Mouse (Mus musculus): ENCODE data around the gene Pitpnm1. TPM values are rescaled to one million over a fixed set of nuclear protein-coding genes. Genes with fewer than 3 reads are reported as not detected.
"Not testable (repeated sequence)": the region's sequence is repeated elsewhere in the genome, so short reads cannot be mapped to it uniquely, and the experiment has no call there.

Pitpnm1 gene
- polyA plus RNA-seq, 1 experiment from 2014 or later, result 5.6 TPM

DNA sequence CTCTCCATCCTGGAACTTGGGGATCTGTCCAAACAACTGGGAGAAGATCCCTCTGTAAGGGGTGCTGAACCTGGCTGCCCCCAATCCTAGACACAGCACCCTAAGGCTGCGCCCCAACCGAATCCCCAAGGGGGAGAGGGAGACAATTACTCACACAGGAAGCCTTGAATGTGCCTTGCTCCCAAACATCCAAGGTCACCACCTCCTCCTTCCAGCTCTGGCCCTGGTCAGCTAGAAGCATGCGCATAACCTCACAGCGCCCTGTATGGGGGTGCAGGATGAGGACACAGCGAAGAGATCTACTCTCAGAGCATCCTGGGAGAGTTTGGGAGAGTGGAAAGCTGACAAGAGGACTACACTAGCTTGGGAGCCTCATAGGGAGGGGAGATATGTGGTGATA, 41.2 kb upstream of the Pitpnm1 start:
- H3K27me3 ChIP-seq, result no peaks in the 10 kb centered on the region
- H3K27ac ChIP-seq, result no peak overlapping the region
- ATAC-seq (ENCODE audit: insufficient number of reproducible peaks, low FRiP score, low TSS enrichment, low read depth), result no peak
- H3K9me3 ChIP-seq, result no peaks in the 10 kb centered on the region
- H3K4me3 ChIP-seq, result no peak overlapping the region
- peaks cover 3% of the 10 kb centered on the region; the same call in 1 of the 2 replicates for H3K4me1 ChIP-seq
- 86% methylated on average over 5 of the region's 5 CpGs for WGBS
- no peak overlapping the region for H3K9ac ChIP-seq
- H3K36me3 ChIP-seq, result no peaks in the 10 kb centered on the region
- H3K4me2 ChIP-seq, result no peak overlapping the region

GRCm38 (mm10) chr19:4059069-4059740, 40.6 kb upstream of the Pitpnm1 start, which contains the start of gene Gstp3:
TSS of gene Gstp3 (minus strand) at chr19:4059569.
- no peaks in the 10 kb centered on the region for H3K36me3 ChIP-seq

DNA sequence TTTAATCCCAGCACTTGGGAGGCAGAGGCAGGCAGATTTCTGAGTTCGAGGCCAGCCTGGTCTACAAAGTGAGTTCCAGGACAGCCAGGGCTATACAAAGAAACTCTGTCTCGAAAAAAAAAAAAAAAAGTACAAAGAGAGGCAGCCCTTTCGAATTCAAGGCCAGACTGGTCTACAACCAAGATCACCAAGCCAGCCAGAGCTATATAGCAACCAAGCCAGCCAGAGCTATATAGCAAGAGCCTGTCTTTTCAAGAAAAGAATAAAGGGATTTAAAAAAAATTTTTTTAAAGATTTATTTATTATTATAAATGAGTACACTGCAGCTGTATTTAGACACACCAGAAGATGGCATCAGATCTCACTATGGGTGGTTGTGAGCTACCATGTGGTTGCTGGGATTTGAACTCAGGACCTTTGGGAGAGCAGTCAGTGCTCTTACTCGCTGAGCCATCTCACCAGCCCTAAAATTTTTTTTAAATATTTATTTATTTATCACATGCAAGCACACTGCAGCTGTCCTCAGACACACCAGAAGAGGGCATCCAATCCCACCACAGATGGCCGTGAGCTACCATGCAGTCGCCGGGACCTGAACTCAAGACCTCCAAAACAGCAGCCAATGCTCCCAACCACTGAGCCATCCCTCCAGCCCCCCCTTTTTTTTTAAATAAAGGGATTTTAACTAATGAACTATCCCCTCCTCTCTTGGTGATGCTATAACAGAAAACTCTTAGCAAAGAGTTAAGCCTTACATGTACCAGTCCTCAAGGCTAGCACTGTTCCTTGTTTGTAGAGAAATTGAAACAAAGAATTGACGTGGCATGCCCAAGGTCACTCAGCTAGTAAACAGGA, 39.5 kb upstream of the Pitpnm1 start:
- not testable (repeated sequence) for H3K4me3 ChIP-seq; H3K36me3 ChIP-seq; H3K27ac ChIP-seq; H3K9ac ChIP-seq; H3K4me2 ChIP-seq; H3K4me1 ChIP-seq; ATAC-seq (ENCODE audit: insufficient number of reproducible peaks, low FRiP score, low TSS enrichment, low read depth); H3K9me3 ChIP-seq; H3K27me3 ChIP-seq
- WGBS, result 88% methylated on average over 8 of the region's 8 CpGs

More at GRCm38 (mm10) chr19:4059069-4059740, 40.6 kb upstream of the Pitpnm1 start, which contains the start of gene Gstp3:
- Histone ChIP-seq H3K9ac (no peak within 1 kb of the TSS), H3K4me3 (no peak within 1 kb of the TSS), H3K27ac (no peak within 1 kb of the TSS), H3K4me1 (peaks cover 3% of the 10 kb centered on the region; the same call in 1 of the 2 replicates), H3K27me3 (no peaks in the 10 kb centered on the region), H3K4me2 (no peak within 1 kb of the TSS), H3K9me3 (no peaks in the 10 kb centered on the region)
- no peak for ATAC-seq (ENCODE audit: insufficient number of reproducible peaks, low FRiP score, low TSS enrichment, low read depth)
- WGBS, result 77% methylated on average over 15 of the region's 15 CpGs

- Histone ChIP-seq H3K36me3 (no peaks in the 10 kb centered on the region), H3K4me3 (no peak overlapping the region), H3K4me1 (peaks cover 2% of the 10 kb centered on the region; the same call in 1 of the 2 replicates), H3K27ac (no peak overlapping the region), H3K27me3 (no peaks in the 10 kb centered on the region), H3K9ac (no peak overlapping the region), H3K4me2 (no peak overlapping the region), H3K9me3 (no peaks in the 10 kb centered on the region)
- no peak for ATAC-seq (ENCODE audit: insufficient number of reproducible peaks, low FRiP score, low TSS enrichment, low read depth)
- 91% methylated on average over 6 of the region's 6 CpGs for WGBS
Measured at GRCm38 (mm10) chr19:4060899-4061465, 38.8 kb upstream of the Pitpnm1 start.

DNA sequence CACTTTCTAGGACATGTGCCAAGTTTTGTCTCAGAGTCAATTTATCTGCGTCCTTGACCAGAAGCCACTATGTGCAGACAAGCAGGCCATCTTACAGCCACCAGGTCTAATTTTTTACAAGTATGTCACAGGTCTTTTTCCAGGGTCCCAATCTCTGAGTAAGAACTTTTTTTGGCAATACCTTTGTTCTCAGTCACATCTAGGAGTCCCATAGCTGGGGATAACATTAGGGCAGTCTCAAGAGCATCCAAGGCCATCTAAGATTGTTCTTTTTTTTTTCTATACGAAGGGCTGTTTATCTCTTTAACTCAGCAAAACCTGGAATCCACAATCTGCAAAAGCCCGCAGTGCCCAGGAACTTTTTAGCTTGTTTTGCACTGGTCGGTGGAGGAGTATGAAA, 36.4 kb upstream of the Pitpnm1 start:
- H3K4me1 ChIP-seq; ATAC-seq (ENCODE audit: insufficient number of reproducible peaks, low FRiP score, low TSS enrichment, low read depth); H3K4me2 ChIP-seq; H3K36me3 ChIP-seq; H3K4me3 ChIP-seq; H3K27ac ChIP-seq; H3K9ac ChIP-seq; H3K27me3 ChIP-seq; H3K9me3 ChIP-seq: not testable (repeated sequence)
- WGBS, result 84% methylated on average over 4 of the region's 4 CpGs

DNA sequence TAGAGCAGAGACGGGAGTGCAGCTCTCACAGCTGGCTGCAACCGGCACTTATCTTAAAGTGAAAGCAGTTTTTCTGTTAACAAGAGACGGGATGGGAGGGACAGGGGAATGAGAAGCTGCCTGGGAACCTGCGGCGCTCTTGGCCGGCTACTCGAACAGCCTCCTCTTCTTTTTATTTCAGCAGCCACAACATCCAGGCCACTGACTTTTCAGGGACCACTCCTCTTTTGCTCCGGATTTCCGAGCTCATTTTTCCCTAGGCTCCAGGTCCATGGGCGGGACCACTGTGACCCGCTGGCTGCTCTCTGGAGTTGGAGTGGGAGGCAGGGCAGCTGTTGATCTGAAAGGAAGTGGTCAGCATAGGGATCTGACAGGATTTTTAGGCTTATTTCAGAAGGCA, 35.3 kb upstream of the Pitpnm1 start:
- not testable (repeated sequence) for H3K9me3 ChIP-seq; H3K27me3 ChIP-seq; H3K9ac ChIP-seq; H3K27ac ChIP-seq; ATAC-seq (ENCODE audit: insufficient number of reproducible peaks, low FRiP score, low TSS enrichment, low read depth); H3K4me3 ChIP-seq; H3K4me2 ChIP-seq; H3K36me3 ChIP-seq; H3K4me1 ChIP-seq
- 36% methylated on average over 8 of the region's 11 CpGs for WGBS

- Histone ChIP-seq H3K36me3 (no peaks in the 10 kb centered on the region), H3K27ac (no peak overlapping the region), H3K4me2 (no peak overlapping the region), H3K4me3 (no peak overlapping the region), H3K4me1 (no peaks in the 10 kb centered on the region), H3K9me3 (no peaks in the 10 kb centered on the region), H3K27me3 (no peaks in the 10 kb centered on the region), H3K9ac (no peak overlapping the region)
- no peak for ATAC-seq (ENCODE audit: insufficient number of reproducible peaks, low FRiP score, low TSS enrichment, low read depth)
- 61% methylated on average over 6 of the region's 6 CpGs for WGBS
Measured at GRCm38 (mm10) chr19:4066280-4066679, 33.5 kb upstream of the Pitpnm1 start.

- H3K9me3 ChIP-seq, result no peaks in the 10 kb centered on the region
- ATAC-seq (ENCODE audit: insufficient number of reproducible peaks, low FRiP score, low TSS enrichment, low read depth), result no peak
Measured at GRCm38 (mm10) chr19:4066877-4067276, 32.9 kb upstream of the Pitpnm1 start.

DNA sequence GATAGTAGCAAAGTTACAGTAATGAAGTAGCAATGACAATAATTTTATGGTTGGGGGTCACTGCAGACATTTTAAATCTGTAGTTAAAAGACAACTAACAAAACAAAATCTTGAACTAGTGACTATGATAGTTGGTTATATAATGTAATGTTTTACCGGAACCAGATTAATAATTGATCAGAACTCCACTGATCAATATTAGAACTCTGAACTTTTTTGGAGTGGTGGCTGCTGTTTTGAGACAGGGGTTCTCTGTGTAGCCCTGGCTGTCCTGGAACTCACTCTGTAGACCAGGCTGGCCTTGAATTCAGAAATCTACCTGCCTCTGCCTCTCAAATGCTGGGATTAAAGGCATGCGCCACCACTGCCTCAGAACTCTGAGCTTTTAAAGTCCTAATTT, 31.6 kb upstream of the Pitpnm1 start:
- H3K27ac ChIP-seq; H3K27me3 ChIP-seq; H3K4me3 ChIP-seq; H3K36me3 ChIP-seq; ATAC-seq (ENCODE audit: insufficient number of reproducible peaks, low FRiP score, low TSS enrichment, low read depth); H3K9ac ChIP-seq; H3K9me3 ChIP-seq; H3K4me1 ChIP-seq; H3K4me2 ChIP-seq: not testable (repeated sequence)
- 92% methylated on average over 2 of the region's 2 CpGs for WGBS

More at GRCm38 (mm10) chr19:4066877-4067276, 32.9 kb upstream of the Pitpnm1 start:
- Histone ChIP-seq H3K27me3 (no peaks in the 10 kb centered on the region), H3K36me3 (no peaks in the 10 kb centered on the region), H3K9ac (no peak overlapping the region), H3K4me2 (no peak overlapping the region), H3K4me1 (no peaks in the 10 kb centered on the region), H3K4me3 (no peak overlapping the region), H3K27ac (no peak overlapping the region)

- Histone ChIP-seq H3K4me3 (no peak overlapping the region), H3K9ac (no peak overlapping the region), H3K27ac (no peak overlapping the region), H3K9me3 (no peaks in the 10 kb centered on the region), H3K4me2 (no peak overlapping the region), H3K4me1 (no peaks in the 10 kb centered on the region), H3K36me3 (no peaks in the 10 kb centered on the region), H3K27me3 (no peaks in the 10 kb centered on the region)
- 72% methylated on average over 15 of the region's 15 CpGs for WGBS
- no peak for ATAC-seq (ENCODE audit: insufficient number of reproducible peaks, low FRiP score, low TSS enrichment, low read depth)
Measured at GRCm38 (mm10) chr19:4068717-4069410, 30.9 kb upstream of the Pitpnm1 start.

- Histone ChIP-seq H3K27ac (no peak overlapping the region), H3K27me3 (no peaks in the 10 kb centered on the region), H3K36me3 (no peaks in the 10 kb centered on the region), H3K9me3 (no peaks in the 10 kb centered on the region), H3K9ac (no peak overlapping the region), H3K4me1 (no peaks in the 10 kb centered on the region), H3K4me2 (no peak overlapping the region), H3K4me3 (no peak overlapping the region)
- ATAC-seq (ENCODE audit: insufficient number of reproducible peaks, low FRiP score, low TSS enrichment, low read depth), result no peak
- WGBS, result 76% methylated on average over 15 of the region's 15 CpGs
Measured at GRCm38 (mm10) chr19:4070311-4070710, 29.5 kb upstream of the Pitpnm1 start.

Data from limb, embryonic 15.5 days (tissue).